Mouse (Mus musculus): Measurements from ENCODE around the gene Ttc26. TPM values are rescaled to one million over a fixed set of nuclear protein-coding genes. Genes with fewer than 3 reads are reported as not detected.
"Not testable (repeated sequence)": the region's sequence is repeated elsewhere in the genome, so short reads cannot be mapped to it uniquely, and the experiment has no call there.

The Ttc26 gene
- polyA plus RNA-seq, 1 experiment = not detected

- TF ChIP-seq POLR2A (IDR thresholded peaks at IDR 0.05; ENCODE audit: insufficient read depth, low read depth, low read length) = no peak
- TF ChIP-seq CTCF (IDR thresholded peaks at IDR 0.05; ENCODE audit: insufficient read depth, low read depth, low read length) = no peak
These were observed 21.4 kb upstream of the Ttc26 start for GRCm38 (mm10) chr6:38359736-38360499.

GRCm38 (mm10) chr6:38361065-38361464 is 20.2 kb upstream of the Ttc26 start:
- H3K27ac ChIP-seq (ENCODE audit: insufficient read depth, low read depth, low read length) = no peak overlapping the region
- H3K4me1 ChIP-seq (ENCODE audit: control insufficient read depth, insufficient read depth, low read length) = no peaks in the 10 kb centered on the region
- WGBS = 88% methylated on average over 4 of the region's 4 CpGs
- no peak overlapping the region for H3K4me3 ChIP-seq (ENCODE audit: insufficient read depth, low read depth, low read length)
- TF ChIP-seq CTCF (IDR thresholded peaks at IDR 0.05; ENCODE audit: insufficient read depth, low read depth, low read length) = no peak
- no peak for TF ChIP-seq POLR2A (IDR thresholded peaks at IDR 0.05; ENCODE audit: insufficient read depth, low read depth, low read length)

More at GRCm38 (mm10) chr6:38359736-38360499, 21.4 kb upstream of the Ttc26 start:
- no peak overlapping the region for H3K27ac ChIP-seq (ENCODE audit: insufficient read depth, low read depth, low read length)
- H3K4me3 ChIP-seq (ENCODE audit: insufficient read depth, low read depth, low read length) = no peak overlapping the region
- H3K4me1 ChIP-seq (ENCODE audit: control insufficient read depth, insufficient read depth, low read length) = 0 out of 2 replicates have a peak, but pooled peaks cover 2% of the 10 kb centered on the region
- 92% methylated on average over 12 of the region's 12 CpGs for WGBS

- Histone ChIP-seq H3K4me3 (ENCODE audit: insufficient read depth, low read depth, low read length) (no peak overlapping the region), H3K4me1 (ENCODE audit: control insufficient read depth, insufficient read depth, low read length) (no peaks in the 10 kb centered on the region), H3K27ac (ENCODE audit: insufficient read depth, low read depth, low read length) (no peak overlapping the region)
- WGBS = 72% methylated on average over 1 of the region's 1 CpGs
- no peak for TF ChIP-seq POLR2A (IDR thresholded peaks at IDR 0.05; ENCODE audit: insufficient read depth, low read depth, low read length)
- no peak for TF ChIP-seq CTCF (IDR thresholded peaks at IDR 0.05; ENCODE audit: insufficient read depth, low read depth, low read length)
These were observed 19.3 kb upstream of the Ttc26 start for GRCm38 (mm10) chr6:38361937-38362336.

- H3K4me3 ChIP-seq (ENCODE audit: insufficient read depth, low read depth, low read length) = no peak overlapping the region
- WGBS = 71% methylated on average over 4 of the region's 4 CpGs
- TF ChIP-seq POLR2A (IDR thresholded peaks at IDR 0.05; ENCODE audit: insufficient read depth, low read depth, low read length) (no peak), CTCF (IDR thresholded peaks at IDR 0.05; ENCODE audit: insufficient read depth, low read depth, low read length) (no peak)
- H3K27ac ChIP-seq (ENCODE audit: insufficient read depth, low read depth, low read length) = no peak overlapping the region
- H3K4me1 ChIP-seq (ENCODE audit: control insufficient read depth, insufficient read depth, low read length) = no peaks in the 10 kb centered on the region
These were observed 17.9 kb upstream of the Ttc26 start for GRCm38 (mm10) chr6:38363370-38363769.

GRCm38 (mm10) chr6:38364121-38364520 is 17.1 kb upstream of the Ttc26 start:
- TF ChIP-seq POLR2A (IDR thresholded peaks at IDR 0.05; ENCODE audit: insufficient read depth, low read depth, low read length) (no peak), CTCF (IDR thresholded peaks at IDR 0.05; ENCODE audit: insufficient read depth, low read depth, low read length) (no peak)
- Histone ChIP-seq H3K4me3 (ENCODE audit: insufficient read depth, low read depth, low read length) (no peak overlapping the region), H3K4me1 (ENCODE audit: control insufficient read depth, insufficient read depth, low read length) (no peaks in the 10 kb centered on the region), H3K27ac (ENCODE audit: insufficient read depth, low read depth, low read length) (no peak overlapping the region)

GRCm38 (mm10) chr6:38369945-38370344 is 11.3 kb upstream of the Ttc26 start:
- Histone ChIP-seq H3K4me3 (ENCODE audit: insufficient read depth, low read depth, low read length) (no peak overlapping the region), H3K27ac (ENCODE audit: insufficient read depth, low read depth, low read length) (no peak overlapping the region), H3K4me1 (ENCODE audit: control insufficient read depth, insufficient read depth, low read length) (no peaks in the 10 kb centered on the region)
- WGBS = 80% methylated on average over 3 of the region's 3 CpGs
- TF ChIP-seq POLR2A (IDR thresholded peaks at IDR 0.05; ENCODE audit: insufficient read depth, low read depth, low read length) (no peak), CTCF (IDR thresholded peaks at IDR 0.05; ENCODE audit: insufficient read depth, low read depth, low read length) (no peak)

- no peak overlapping the region for H3K4me3 ChIP-seq (ENCODE audit: insufficient read depth, low read depth, low read length)
- H3K27ac ChIP-seq (ENCODE audit: insufficient read depth, low read depth, low read length) = no peak overlapping the region
- WGBS = 80% methylated on average over 1 of the region's 1 CpGs
- TF ChIP-seq CTCF (IDR thresholded peaks at IDR 0.05; ENCODE audit: insufficient read depth, low read depth, low read length) = no peak
- no peak for TF ChIP-seq POLR2A (IDR thresholded peaks at IDR 0.05; ENCODE audit: insufficient read depth, low read depth, low read length)
- H3K4me1 ChIP-seq (ENCODE audit: control insufficient read depth, insufficient read depth, low read length) = no peaks in the 10 kb centered on the region
These were observed 7.0 kb upstream of the Ttc26 start for GRCm38 (mm10) chr6:38374271-38374670.

- TF ChIP-seq POLR2A (IDR thresholded peaks at IDR 0.05; ENCODE audit: insufficient read depth, low read depth, low read length) (no peak), CTCF (IDR thresholded peaks at IDR 0.05; ENCODE audit: insufficient read depth, low read depth, low read length) (no peak)
- WGBS = 2% methylated on average over 4 of the region's 4 CpGs
- Histone ChIP-seq H3K4me1 (ENCODE audit: control insufficient read depth, insufficient read depth, low read length) (no peaks in the 10 kb centered on the region), H3K4me3 (ENCODE audit: insufficient read depth, low read depth, low read length) (peak overlapping the region; percentile 65), H3K27ac (ENCODE audit: insufficient read depth, low read depth, low read length) (peak overlapping the region; percentile 47; the same call in 1 of the 2 replicates)
These were observed 523 bp upstream of the Ttc26 start for GRCm38 (mm10) chr6:38380764-38381128.

GRCm38 (mm10) chr6:38389671-38390070 is 8.4 kb downstream of the Ttc26 start:
- WGBS = 70% methylated on average over 3 of the region's 3 CpGs
- H3K27ac ChIP-seq (ENCODE audit: insufficient read depth, low read depth, low read length) = no peak overlapping the region
- TF ChIP-seq CTCF (IDR thresholded peaks at IDR 0.05; ENCODE audit: insufficient read depth, low read depth, low read length) (no peak), POLR2A (IDR thresholded peaks at IDR 0.05; ENCODE audit: insufficient read depth, low read depth, low read length) (no peak)

GRCm38 (mm10) chr6:38432457-38432856 is 51.2 kb downstream of the Ttc26 start:
- WGBS = 74% methylated on average over 5 of the region's 5 CpGs
- H3K4me1 ChIP-seq (ENCODE audit: control insufficient read depth, insufficient read depth, low read length); H3K4me3 ChIP-seq (ENCODE audit: insufficient read depth, low read depth, low read length); H3K27ac ChIP-seq (ENCODE audit: insufficient read depth, low read depth, low read length): not testable (repeated sequence)

More at GRCm38 (mm10) chr6:38389671-38390070, 8.4 kb downstream of the Ttc26 start:
- no peaks in the 10 kb centered on the region for H3K4me1 ChIP-seq (ENCODE audit: control insufficient read depth, insufficient read depth, low read length)
- no peak overlapping the region for H3K4me3 ChIP-seq (ENCODE audit: insufficient read depth, low read depth, low read length)

Data from olfactory bulb, adult 2 months (tissue).